Mouse (Mus musculus): ENCODE measurements around the gene Serpinb6a. TPM values are rescaled to one million over a fixed set of nuclear protein-coding genes. Genes with fewer than 3 reads are reported as not detected.

Serpinb6a gene
- polyA plus RNA-seq, 1 experiment from 2014 or later = 56.2 TPM

DNA sequence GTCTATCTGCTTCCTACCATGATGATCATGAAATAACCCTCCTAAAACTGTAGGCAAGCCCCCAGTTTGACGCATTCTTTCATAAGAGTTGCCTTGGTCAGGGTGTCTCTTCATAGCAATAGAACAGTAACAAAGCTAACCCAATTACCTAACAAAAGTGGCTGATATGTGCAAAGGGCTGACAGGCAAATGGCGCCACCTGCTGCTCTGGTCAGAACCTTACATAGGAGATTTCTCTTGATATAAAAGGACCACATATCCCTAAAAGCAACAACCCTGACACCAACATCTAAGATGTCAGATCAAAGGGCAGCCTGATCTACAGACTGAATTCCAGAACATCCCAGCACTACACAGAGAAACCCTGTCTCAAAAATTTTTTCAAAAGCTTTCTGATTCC lies 108.4 kb downstream of the Serpinb6a start:
- ATAC-seq (ENCODE audit: low read depth) = no peak

More for the DNA sequence above, 108.4 kb downstream of the Serpinb6a start:
- no peaks in the 10 kb centered on the region for H3K9me3 ChIP-seq (ENCODE audit: control insufficient read depth, low read length)
- H3K9ac ChIP-seq (ENCODE audit: low read length) = no peak overlapping the region
- H3K27ac ChIP-seq (ENCODE audit: low read length) = no peak overlapping the region
- H3K4me3 ChIP-seq (ENCODE audit: low read length) = no peak overlapping the region
- no peaks in the 10 kb centered on the region for H3K27me3 ChIP-seq (ENCODE audit: control insufficient read depth, insufficient read depth, low read depth, low read length)
- H3K4me2 ChIP-seq (ENCODE audit: low read depth, low read length) = no peak overlapping the region
- no peaks in the 10 kb centered on the region for H3K36me3 ChIP-seq (ENCODE audit: control insufficient read depth, insufficient read depth, low read length)
- WGBS = 32% methylated on average over 2 of the region's 2 CpGs
- H3K4me1 ChIP-seq (replicated peaks; ENCODE audit: control insufficient read depth, insufficient read depth, low read length) = no peaks in the 10 kb centered on the region

Other genes with a start within 250 kb of the Serpinb6a start
- not detected in 2 replicates for gene Serpinb6e, start 159.4 kb downstream of the Serpinb6a start, polyA plus RNA-seq (2015; fragmentation: Nextera tagmentation; extraction: Ambion mirVana)
- gene Serpinb6c, start 97.1 kb downstream of the Serpinb6a start, polyA plus RNA-seq (2015; fragmentation: Nextera tagmentation; extraction: Ambion mirVana) = not detected in 2 replicates
- gene Nqo2, start 38.1 kb downstream of the Serpinb6a start, polyA plus RNA-seq (2015; fragmentation: Nextera tagmentation; extraction: Ambion mirVana) = 30.8 and 33.8 TPM in 2 replicates
- gene Ripk1, start 431 bp downstream of the Serpinb6a start, polyA plus RNA-seq (2015; fragmentation: Nextera tagmentation; extraction: Ambion mirVana) = 20.3 and 22.7 TPM in 2 replicates
- 70.6 and 80.8 TPM in 2 replicates for gene Bphl, start 34.8 kb upstream of the Serpinb6a start, polyA plus RNA-seq (2015; fragmentation: Nextera tagmentation; extraction: Ambion mirVana)
- gene Tubb2a, start 75.2 kb upstream of the Serpinb6a start, polyA plus RNA-seq (2015; fragmentation: Nextera tagmentation; extraction: Ambion mirVana) = 185 and 193 TPM in 2 replicates
- 18.9 and 19.4 TPM in 2 replicates for gene Tubb2b, start 127.7 kb upstream of the Serpinb6a start, polyA plus RNA-seq (2015; fragmentation: Nextera tagmentation; extraction: Ambion mirVana)
- 64.5 and 67.3 TPM in 2 replicates for gene Psmg4, start 160.2 kb upstream of the Serpinb6a start, polyA plus RNA-seq (2015; fragmentation: Nextera tagmentation; extraction: Ambion mirVana)

Measured in lung, embryonic 16.5 days (tissue).